Mouse (Mus musculus) activated CD4-positive, CD25-positive, alpha-beta regulatory T cell, adult 9 weeks (primary cell): Measurements from ENCODE around the gene Dzip1l. TPM values are rescaled to one million over a fixed set of nuclear protein-coding genes. Genes with fewer than 3 reads are reported as not detected.

ENCODE experiments used
- polyA plus RNA-seq: library from polyadenylated mRNA; unstranded; fragments of 100-300 nt; shearing (Covaris generic); gene quantifications from one replicate; pipeline ENCODE4 v1.2.1, GENCODE M21; 2017

Gene Dzip1l
- not detected for polyA plus RNA-seq

DNA sequence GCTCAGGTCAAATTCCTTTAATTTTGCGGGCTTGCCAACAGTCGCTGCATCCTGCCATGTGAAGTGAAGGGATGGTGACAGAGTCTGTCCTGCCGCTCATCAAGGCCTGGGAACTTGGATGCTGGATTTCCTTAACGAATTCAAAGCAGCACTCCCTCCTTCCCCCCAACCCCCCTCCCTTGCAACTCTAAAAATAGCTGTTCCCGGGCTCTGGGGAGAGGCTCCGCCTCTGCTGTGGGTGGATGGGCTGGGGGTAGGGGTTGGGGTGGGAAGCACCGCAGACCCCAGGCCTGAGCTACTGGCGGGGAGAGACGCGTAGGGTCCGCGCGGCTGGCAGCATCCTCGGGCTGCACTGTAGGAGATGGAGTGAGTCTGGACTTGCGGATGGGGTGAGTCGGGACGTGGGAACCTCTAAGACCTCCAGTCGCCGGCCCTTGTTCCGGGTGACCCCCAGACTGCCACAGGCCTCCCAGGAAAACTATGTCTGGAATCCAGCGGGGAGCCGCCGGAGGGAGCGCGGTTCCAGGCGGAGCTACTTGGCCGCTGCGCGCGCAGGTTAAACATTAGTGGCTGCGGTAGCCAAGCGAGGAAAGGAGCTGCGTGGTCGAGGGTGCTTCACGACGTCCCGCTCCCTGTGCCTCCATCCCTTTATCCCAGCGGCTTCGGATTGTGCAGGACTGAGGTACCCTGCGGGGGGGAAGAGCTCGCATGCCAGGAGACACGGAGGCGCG is at the start of gene Dzip1l:
Gene Dzip1l (plus strand): TSS at position 216 of the 731 bp plus-strand sequence.

GRCm38 (mm10) chr9:99612202-99612601 is 17.1 kb upstream of the Dzip1l start, which contains the start of gene A4gnt:
A4gnt (plus strand) TSS chr9:99612502.

GRCm38 (mm10) chr9:99717134-99717533 is 87.8 kb downstream of the Dzip1l start, which contains the start of gene Cldn18:
Cldn18 (minus strand) TSS chr9:99717267.

Other genes with a start within 250 kb of the Dzip1l start
- gene Mras, start 192.1 kb upstream of the Dzip1l start, polyA plus RNA-seq: not detected
- gene Nme9, start 178.0 kb upstream of the Dzip1l start, polyA plus RNA-seq: not detected
- 32.3 TPM for gene Armc8, start 60.6 kb upstream of the Dzip1l start, polyA plus RNA-seq
- gene Dbr1, start 53.7 kb upstream of the Dzip1l start, polyA plus RNA-seq: 26.4 TPM
- not detected for gene A4gnt, start 17.0 kb upstream of the Dzip1l start, polyA plus RNA-seq
- gene Cldn18, start 87.8 kb downstream of the Dzip1l start, polyA plus RNA-seq: not detected
- not detected for gene Sox14, start 246.7 kb downstream of the Dzip1l start, polyA plus RNA-seq